Mouse (Mus musculus): ENCODE results near the gene Gpx5.

- no peak for TF ChIP-seq CTCF (IDR thresholded peaks at IDR 0.05; ENCODE audit: low read depth, low read length)
- no peak for TF ChIP-seq GATA1 (IDR thresholded peaks at IDR 0.05; ENCODE audit: borderline replicate concordance, low read length)
Measured at GRCm38 (mm10) chr13:21237161-21237560, 55.4 kb downstream of the Gpx5 start.
